Mouse (Mus musculus): ENCODE results near the gene Timm9. TPM values are rescaled to one million over a fixed set of nuclear protein-coding genes. Genes with fewer than 3 reads are reported as not detected.
"Not testable (repeated sequence)": the region's sequence is repeated elsewhere in the genome, so short reads cannot be mapped to it uniquely, and the experiment has no call there.

Timm9 gene
- polyA plus RNA-seq, 1 experiment from 2014 or later = 89.4 TPM

DNA sequence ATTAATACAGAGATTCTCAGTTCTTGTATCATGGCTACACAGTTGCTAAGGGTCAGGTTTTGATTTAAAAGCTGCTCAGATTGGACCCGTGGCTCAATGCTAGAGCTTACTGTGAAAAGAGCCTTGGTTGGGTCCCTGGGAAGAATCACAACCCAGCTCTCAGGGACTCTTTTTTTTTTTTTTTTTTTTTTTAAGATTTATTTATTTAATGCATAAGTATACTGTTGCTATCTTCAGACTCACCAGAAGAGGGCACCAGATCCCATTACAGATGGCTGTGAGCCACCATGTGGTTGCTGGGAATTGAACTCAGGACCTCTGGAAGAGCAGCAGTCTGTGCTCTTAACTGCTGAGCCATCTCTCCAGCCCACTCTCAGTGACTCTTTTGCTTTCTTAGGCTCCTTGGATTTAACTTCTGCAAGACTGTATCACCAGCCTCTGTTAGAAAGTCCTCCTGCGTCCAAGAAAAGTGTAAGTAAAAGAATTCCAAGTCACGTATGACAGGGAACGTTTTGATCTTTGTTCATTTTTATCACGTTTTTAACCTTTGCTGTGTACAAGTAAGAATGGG lies 2.9 kb upstream of the Timm9 start:
- Histone ChIP-seq H3K4me2 (replicated peaks) (peak overlapping the region; percentile 83; the same call in 1 of the 2 replicates), H3K9ac (replicated peaks) (no peak overlapping the region), H3K27ac (replicated peaks) (no peak overlapping the region), H3K36me3 (peaks cover 35% of the 10 kb centered on the region), H3K27me3 (no peaks in the 10 kb centered on the region), H3K4me1 (peaks cover 41% of the 10 kb centered on the region), H3K9me3 (no peaks in the 10 kb centered on the region), H3K4me3 (0 out of 2 replicates have a peak overlapping the region, but pooled peaks have one; percentile 89)
- WGBS = 78% methylated on average over 5 of the region's 5 CpGs
- no peak for ATAC-seq (replicated peaks)

DNA sequence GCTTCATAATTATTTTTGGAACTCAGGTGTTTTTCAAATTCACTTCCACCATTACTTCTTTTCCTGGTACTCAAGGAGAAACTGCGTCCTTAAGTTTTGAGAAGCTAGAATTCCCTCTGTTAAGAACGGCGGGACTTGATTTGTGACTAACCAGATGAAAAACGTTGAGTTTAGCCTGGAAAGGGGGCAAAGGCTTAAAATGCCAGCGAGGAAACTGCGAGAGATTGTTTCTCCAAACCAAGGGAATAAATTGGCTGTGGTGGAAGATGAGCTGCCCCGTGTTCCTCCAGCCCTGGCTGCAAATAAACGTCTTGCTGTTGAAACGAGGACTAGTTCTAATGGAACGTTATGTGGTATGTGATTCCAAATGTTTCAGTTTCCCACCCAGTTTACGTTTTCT lies 1.2 kb upstream of the Timm9 start:
- 5% methylated on average over 11 of the region's 11 CpGs for WGBS
- Histone ChIP-seq H3K36me3 (peaks cover 24% of the 10 kb centered on the region), H3K4me2 (replicated peaks) (peak overlapping the region; percentile 83), H3K9ac (replicated peaks) (peak overlapping the region; percentile 90), H3K27ac (replicated peaks) (no peak overlapping the region), H3K9me3 (no peaks in the 10 kb centered on the region), H3K4me3 (peak overlapping the region; percentile 89), H3K27me3 (no peaks in the 10 kb centered on the region), H3K4me1 (peaks cover 43% of the 10 kb centered on the region)
- no peak for ATAC-seq (replicated peaks)

DNA sequence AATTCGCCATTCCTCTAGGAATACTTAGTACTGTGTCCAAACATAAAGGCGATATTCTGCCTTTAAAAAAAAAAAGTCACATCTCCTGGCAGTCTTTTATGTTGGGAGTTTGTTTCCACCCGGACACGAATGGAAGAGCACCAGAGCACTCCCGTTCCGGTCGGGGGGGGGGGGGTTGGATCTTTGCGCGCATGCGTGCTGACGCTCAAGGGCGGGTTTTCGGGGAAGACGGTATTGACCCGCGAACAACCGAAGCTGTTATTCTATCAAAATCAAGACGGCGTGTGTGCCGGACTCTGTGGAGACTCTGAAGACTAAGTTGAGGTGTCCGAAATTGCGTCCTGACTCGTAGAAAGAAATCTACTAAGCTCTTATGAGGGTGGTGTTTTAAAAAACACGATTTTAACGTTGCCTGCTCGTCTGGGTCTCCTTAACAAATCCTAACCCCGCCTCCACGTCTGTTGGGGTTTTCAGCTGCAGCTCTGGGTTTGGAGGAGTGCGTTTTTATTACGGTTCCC lies 549 bp upstream of the Timm9 start:
- Histone ChIP-seq H3K4me1 (peaks cover 43% of the 10 kb centered on the region), H3K36me3 (peaks cover 23% of the 10 kb centered on the region), H3K4me2 (replicated peaks) (peak overlapping the region; percentile 83), H3K9me3 (no peaks in the 10 kb centered on the region), H3K4me3 (peak overlapping the region; percentile 89), H3K27me3 (no peaks in the 10 kb centered on the region), H3K27ac (replicated peaks) (peak overlapping the region; percentile 91), H3K9ac (replicated peaks) (peak overlapping the region; percentile 90)
- under 1% methylated on average over 30 of the region's 30 CpGs for WGBS
- peak; percentile 87 for ATAC-seq (replicated peaks)

DNA sequence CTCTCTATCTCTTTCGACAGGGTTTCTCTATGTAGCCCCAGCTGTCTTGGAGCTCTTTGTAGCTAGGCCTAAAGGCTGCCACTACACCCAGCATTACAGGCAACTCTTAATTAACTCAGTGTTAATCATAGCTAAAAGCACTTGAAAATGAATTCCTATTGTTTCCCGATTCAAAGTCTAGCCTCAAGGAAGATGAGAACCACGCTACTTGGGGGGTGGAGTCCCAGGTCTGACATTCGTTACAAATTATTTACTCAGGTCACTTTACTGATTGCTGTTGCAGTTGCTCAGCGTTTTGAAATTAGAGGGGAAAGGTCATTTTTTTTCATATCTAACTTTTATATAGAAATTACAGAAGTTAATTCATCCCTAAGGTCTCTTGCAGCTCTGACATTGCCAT lies 903 bp downstream of the Timm9 start:
- peaks cover 43% of the 10 kb centered on the region for H3K4me1 ChIP-seq
- H3K9me3 ChIP-seq = no peaks in the 10 kb centered on the region
- 9% methylated on average over 5 of the region's 5 CpGs for WGBS
- H3K36me3 ChIP-seq = peaks cover 22% of the 10 kb centered on the region; the same call in 1 of the 2 replicates
- peak overlapping the region; percentile 73 for H3K4me2 ChIP-seq (replicated peaks)
- peak overlapping the region; percentile 90 for H3K9ac ChIP-seq (replicated peaks)
- no peaks in the 10 kb centered on the region for H3K27me3 ChIP-seq
- no peak overlapping the region for H3K27ac ChIP-seq (replicated peaks)
- H3K4me3 ChIP-seq = peak overlapping the region; percentile 89
- no peak for ATAC-seq (replicated peaks)

DNA sequence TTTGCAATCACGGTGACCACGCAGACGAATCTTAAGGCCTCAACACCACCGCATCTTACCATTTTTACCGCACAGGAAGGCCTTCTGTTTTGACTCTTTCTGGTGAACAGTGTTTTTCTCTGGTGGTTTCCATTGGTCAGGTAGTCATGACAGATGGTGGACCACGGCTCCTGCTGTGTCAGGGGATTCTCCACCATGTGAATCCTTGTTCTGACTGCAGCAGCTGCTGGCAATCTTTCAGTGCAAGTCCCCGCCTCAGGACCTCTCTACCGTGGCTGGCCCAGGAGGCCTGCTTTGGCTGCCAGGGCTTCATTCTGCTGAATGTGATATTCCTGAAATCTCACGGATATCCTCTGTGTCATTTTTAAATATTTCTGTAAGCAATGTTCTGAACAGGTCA lies 13.2 kb downstream of the Timm9 start:
- 89% methylated on average over 9 of the region's 9 CpGs for WGBS
- no peaks in the 10 kb centered on the region for H3K4me1 ChIP-seq
- H3K4me3 ChIP-seq = no peak overlapping the region
- no peak for ATAC-seq (replicated peaks)
- peaks cover 34% of the 10 kb centered on the region for H3K36me3 ChIP-seq
- no peaks in the 10 kb centered on the region for H3K9me3 ChIP-seq
- H3K4me2 ChIP-seq (replicated peaks) = no peak overlapping the region
- no peak overlapping the region for H3K27ac ChIP-seq (replicated peaks)
- H3K9ac ChIP-seq (replicated peaks) = no peak overlapping the region
- H3K27me3 ChIP-seq = no peaks in the 10 kb centered on the region

DNA sequence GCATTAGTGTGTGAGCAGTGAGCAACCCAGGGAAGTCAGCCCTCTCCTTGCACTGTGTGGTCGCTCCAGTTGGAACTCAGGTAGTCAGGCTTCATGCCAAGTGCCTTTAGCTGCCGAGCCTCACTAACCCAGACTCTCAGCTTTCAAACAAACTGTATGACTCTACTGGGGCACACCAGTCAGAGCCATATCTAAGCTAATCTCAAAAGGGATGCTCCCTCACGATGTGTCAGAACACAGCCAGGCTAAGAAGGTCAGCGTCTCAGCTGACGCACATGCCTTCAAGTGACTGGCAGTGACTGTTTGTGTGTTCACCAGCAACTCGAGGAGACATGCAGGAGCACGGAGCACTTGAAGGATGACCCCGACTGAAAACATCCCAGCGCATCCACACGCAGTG lies 13.8 kb downstream of the Timm9 start:
- peaks cover 34% of the 10 kb centered on the region for H3K36me3 ChIP-seq
- WGBS = 91% methylated on average over 10 of the region's 10 CpGs
- no peak for ATAC-seq (replicated peaks)

DNA sequence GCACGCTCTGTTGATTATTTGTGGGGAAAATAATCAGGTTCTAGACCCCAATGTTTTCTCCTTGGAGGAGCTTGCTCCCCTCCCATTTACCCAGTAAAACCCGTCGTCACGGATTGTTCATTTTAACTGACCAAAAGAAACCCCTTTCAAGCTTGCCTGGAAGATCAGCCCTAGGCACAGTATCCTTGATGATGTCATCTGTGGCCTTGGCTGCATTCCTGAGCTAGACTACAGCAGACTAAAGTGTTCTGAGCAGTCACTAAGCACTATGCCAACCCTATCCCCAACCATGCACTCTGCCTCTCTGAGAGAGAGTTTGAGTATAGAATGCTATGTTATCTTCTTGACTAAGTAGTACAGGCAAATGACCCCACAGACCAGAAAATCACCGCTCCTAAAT lies 20.1 kb downstream of the Timm9 start:
- Histone ChIP-seq H3K9ac (replicated peaks) (no peak overlapping the region), H3K4me3 (no peak overlapping the region), H3K4me2 (replicated peaks) (no peak overlapping the region), H3K9me3 (no peaks in the 10 kb centered on the region), H3K27ac (replicated peaks) (no peak overlapping the region), H3K4me1 (peaks cover 9% of the 10 kb centered on the region), H3K27me3 (no peaks in the 10 kb centered on the region), H3K36me3 (no peaks in the 10 kb centered on the region)
- no peak for ATAC-seq (replicated peaks)
- 66% methylated on average over 5 of the region's 5 CpGs for WGBS

More for the DNA sequence above, 13.8 kb downstream of the Timm9 start:
- Histone ChIP-seq H3K4me3 (no peak overlapping the region), H3K9ac (replicated peaks) (no peak overlapping the region), H3K4me2 (replicated peaks) (no peak overlapping the region), H3K27ac (replicated peaks) (no peak overlapping the region), H3K4me1 (no peaks in the 10 kb centered on the region), H3K27me3 (no peaks in the 10 kb centered on the region), H3K9me3 (no peaks in the 10 kb centered on the region)

DNA sequence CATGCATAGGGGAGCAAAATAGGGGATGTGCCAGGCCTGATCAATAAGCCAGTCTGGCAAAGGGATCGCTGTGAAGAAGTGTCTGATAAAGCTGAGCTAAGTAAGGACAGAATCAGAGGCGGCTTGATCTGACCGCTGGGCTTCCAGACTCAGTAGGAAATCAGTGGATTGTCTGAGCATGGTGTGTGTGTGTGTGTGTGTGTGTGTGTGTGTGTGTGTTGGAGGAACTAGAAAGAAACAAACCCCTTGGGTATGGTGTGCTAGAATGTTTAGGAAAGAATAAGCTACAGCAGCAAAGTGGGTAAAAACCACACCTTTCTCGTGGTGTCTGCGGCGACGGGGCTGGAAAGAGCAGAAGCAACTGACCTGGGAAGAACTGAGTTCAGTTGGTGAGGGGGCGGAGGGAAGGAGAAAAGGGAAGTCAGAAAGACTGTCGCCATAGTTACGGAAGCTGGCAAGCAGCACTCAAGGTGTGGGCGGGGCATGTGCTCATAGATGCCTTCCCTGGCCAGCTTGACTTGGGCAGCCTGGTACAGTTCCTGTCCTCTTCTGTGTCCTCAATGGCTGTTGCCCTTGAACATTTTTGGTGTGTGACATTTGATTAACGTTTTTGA lies 22.7 kb downstream of the Timm9 start:
- Histone ChIP-seq H3K4me2 (replicated peaks) (peak overlapping the region; percentile 10; the same call in 1 of the 2 replicates), H3K27ac (replicated peaks) (no peak overlapping the region), H3K36me3 (no peaks in the 10 kb centered on the region), H3K4me3 (no peak overlapping the region), H3K4me1 (peaks cover 11% of the 10 kb centered on the region), H3K27me3 (no peaks in the 10 kb centered on the region), H3K9me3 (no peaks in the 10 kb centered on the region), H3K9ac (replicated peaks) (no peak overlapping the region)
- ATAC-seq (replicated peaks) = 0 out of 2 replicates have a peak, but pooled peaks have one; percentile 43
- 22% methylated on average over 12 of the region's 12 CpGs for WGBS

DNA sequence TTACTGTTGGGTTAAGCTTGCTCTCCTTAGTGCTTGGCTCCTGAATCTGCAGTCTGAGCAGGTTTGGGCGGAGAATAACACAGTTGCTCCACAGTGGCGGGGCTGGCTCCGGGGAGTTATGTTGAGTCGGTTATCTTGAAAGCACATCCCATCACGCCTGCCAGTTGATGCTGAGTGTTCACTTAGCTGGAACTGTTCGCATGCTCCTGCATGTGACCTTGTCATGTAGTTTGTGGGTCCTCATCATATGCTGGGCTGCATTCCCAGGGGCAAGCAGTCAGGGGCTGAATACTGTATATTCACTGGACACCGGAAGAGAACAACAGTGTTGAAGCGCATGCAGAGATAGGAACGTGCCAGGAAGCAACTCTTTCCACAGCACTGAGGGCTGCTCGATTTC lies 23.4 kb downstream of the Timm9 start:
- no peak for ATAC-seq (replicated peaks)
- no peak overlapping the region for H3K4me2 ChIP-seq (replicated peaks)
- H3K27me3 ChIP-seq = no peaks in the 10 kb centered on the region
- H3K9me3 ChIP-seq = no peaks in the 10 kb centered on the region
- peaks cover 11% of the 10 kb centered on the region for H3K4me1 ChIP-seq
- no peaks in the 10 kb centered on the region for H3K36me3 ChIP-seq
- H3K27ac ChIP-seq (replicated peaks) = no peak overlapping the region
- no peak overlapping the region for H3K4me3 ChIP-seq
- WGBS = 88% methylated on average over 10 of the region's 10 CpGs
- no peak overlapping the region for H3K9ac ChIP-seq (replicated peaks)

DNA sequence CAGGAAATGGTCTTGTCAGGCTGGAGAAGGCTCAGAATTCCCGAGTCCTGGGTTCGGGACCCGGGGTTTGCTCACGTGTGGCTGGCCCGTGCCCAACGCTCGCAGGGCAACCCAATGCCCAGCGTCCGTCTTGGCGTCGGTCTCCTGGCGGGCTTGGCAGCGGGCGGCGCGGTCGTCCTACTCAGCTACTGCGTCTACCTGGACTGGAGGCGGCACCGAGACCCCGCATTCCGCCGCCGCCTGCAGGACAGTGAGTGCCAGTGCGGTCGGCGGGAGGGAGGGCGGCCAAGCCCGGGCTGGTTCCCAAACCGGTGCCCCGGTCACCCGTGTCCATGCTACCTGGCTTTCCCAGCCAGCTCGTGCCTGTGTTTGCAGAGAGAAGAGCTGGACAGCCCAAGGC lies 25.2 kb downstream of the Timm9 start, which contains the start of gene Tomm20l:
TSS of gene Tomm20l (plus strand) at position 98 of the 400 bp plus-strand sequence.
- no peaks in the 10 kb centered on the region for H3K27me3 ChIP-seq
- H3K27ac ChIP-seq (replicated peaks) = no peak within 1 kb of the TSS
- peaks cover 11% of the 10 kb centered on the region for H3K4me1 ChIP-seq
- ATAC-seq (replicated peaks) = no peak
- no peaks in the 10 kb centered on the region for H3K9me3 ChIP-seq
- 0 out of 2 replicates have a peak within 1 kb of the TSS, but pooled peaks have one; percentile 11 for H3K4me3 ChIP-seq
- no peaks in the 10 kb centered on the region for H3K36me3 ChIP-seq
- no peak within 1 kb of the TSS for H3K9ac ChIP-seq (replicated peaks)
- 6% methylated on average over 33 of the region's 33 CpGs for WGBS
- H3K4me2 ChIP-seq (replicated peaks) = peak within 1 kb of the TSS; percentile 39

DNA sequence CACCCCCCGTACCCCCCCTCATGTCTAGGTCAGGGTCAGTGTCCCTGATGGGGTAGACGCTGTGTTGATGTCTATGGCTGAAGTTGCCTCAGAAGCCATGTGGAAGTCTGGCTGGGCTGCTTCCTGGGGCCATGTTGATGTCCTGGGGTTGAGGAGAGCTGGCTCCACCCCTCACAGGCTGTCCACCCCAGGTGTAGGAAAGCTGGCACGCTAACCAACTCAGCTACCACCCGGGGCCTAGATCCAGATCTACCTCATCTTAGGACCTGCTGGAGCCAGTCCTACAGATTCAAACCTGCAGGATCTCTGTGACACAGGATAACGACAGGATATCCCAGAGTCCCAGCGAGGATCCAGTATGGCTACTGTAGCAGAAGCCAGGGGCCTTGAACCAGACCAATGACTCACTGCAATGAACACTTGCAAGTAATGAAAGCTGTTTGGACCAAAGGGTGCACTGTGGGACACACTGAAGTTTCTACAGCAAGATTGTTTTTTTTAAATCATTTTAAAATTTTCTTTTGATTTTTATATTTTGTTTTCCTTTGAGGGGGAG lies 29.2 kb downstream of the Timm9 start:
- no peaks in the 10 kb centered on the region for H3K27me3 ChIP-seq

DNA sequence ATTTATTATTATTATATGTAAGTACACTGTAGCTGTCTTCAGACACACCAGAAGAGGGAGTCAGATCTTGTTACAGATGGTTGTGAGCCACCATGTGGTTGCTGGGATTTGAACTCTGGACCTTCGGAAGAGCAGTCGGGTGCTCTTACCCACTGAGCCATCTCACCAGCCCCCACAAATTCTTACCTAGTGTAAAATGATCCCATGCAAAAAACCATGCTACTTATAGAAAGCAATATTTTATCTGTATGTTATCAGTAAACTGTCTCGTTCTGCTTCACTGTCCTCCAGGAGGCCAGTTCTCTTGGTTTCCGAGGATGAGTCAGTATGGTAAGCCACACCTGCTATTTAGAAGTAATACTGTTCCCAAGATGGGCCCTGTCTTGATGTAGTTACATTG lies 32.2 kb downstream of the Timm9 start:
- WGBS = 99% methylated on average over 4 of the region's 4 CpGs
- not testable (repeated sequence) for ATAC-seq (replicated peaks); H3K27ac ChIP-seq (replicated peaks)

More for the DNA sequence above, 29.2 kb downstream of the Timm9 start:
- ATAC-seq (replicated peaks) = no peak
- H3K4me2 ChIP-seq (replicated peaks) = no peak overlapping the region
- H3K27ac ChIP-seq (replicated peaks) = no peak overlapping the region
- no peak overlapping the region for H3K9ac ChIP-seq (replicated peaks)
- 88% methylated on average over 6 of the region's 6 CpGs for WGBS
- H3K9me3 ChIP-seq = no peaks in the 10 kb centered on the region
- no peak overlapping the region for H3K4me3 ChIP-seq
- H3K36me3 ChIP-seq = no peaks in the 10 kb centered on the region
- H3K4me1 ChIP-seq = peaks cover 5% of the 10 kb centered on the region; the same call in 1 of the 2 replicates

More for the DNA sequence above, 32.2 kb downstream of the Timm9 start:
- H3K27me3 ChIP-seq; H3K9me3 ChIP-seq; H3K9ac ChIP-seq (replicated peaks); H3K4me2 ChIP-seq (replicated peaks); H3K36me3 ChIP-seq; H3K4me1 ChIP-seq; H3K4me3 ChIP-seq: not testable (repeated sequence)
